Mouse (Mus musculus): ENCODE results near the gene Pacsin3.

GRCm38 (mm10) chr2:91244557-91245228, 11.1 kb upstream of the Pacsin3 start:
- TF ChIP-seq CTCF (IDR thresholded peaks at IDR 0.05; ENCODE audit: low read depth) (no peak), EP300 (IDR thresholded peaks at IDR 0.05; ENCODE audit: low read depth) (no peak)
